Comparison of ENCODE assay signal across 19 mouse cellular contexts in genomic region chr11:17325731-17326646, GRCm38 (mm10).
DNase-seq lines count a peak whose midpoint lies in the region; ATAC-seq and TF ChIP-seq lines count a peak whose summit lies in the region.
"Had no signal": no experiment of that assay in that cellular context is flagged by ENCODE, and none has a peak within 500 bp of the region (broad histone marks: within the 10 kb centered on the region; RNA-seq: fewer than 3 reads in every experiment).

No protein-coding gene starts in this region.

- ATAC-seq in hindbrain, embryonic 13.5 days (ENCODE audit: low FRiP score), result no peak
- peak; percentile 69 for ATAC-seq in forebrain, embryonic 16.5 days
- peak; percentile 76 for ATAC-seq in midbrain, embryonic 14.5 days (ENCODE audit: low FRiP score, low TSS enrichment)
- ATAC-seq: intestine, embryonic 16.5 days had no signal

- no peak for TF ChIP-seq POLR2A in kidney, adult 2 months (IDR thresholded peaks at IDR 0.05; ENCODE audit: low read depth, low read length)

- H3K4me1 ChIP-seq in hindbrain, embryonic 10.5 days (replicated peaks), result peaks cover 28% of the 10 kb centered on the region
- 0 out of 2 replicates have a peak, but pooled peaks cover 9% of the 10 kb centered on the region for H3K4me1 ChIP-seq in hindbrain, embryonic 13.5 days (replicated peaks)
- peaks cover 16% of the 10 kb centered on the region for H3K4me1 ChIP-seq in forebrain, embryonic 16.5 days (replicated peaks; ENCODE audit: control insufficient read depth, insufficient read depth, low read length)
- no peaks in the 10 kb centered on the region for H3K4me1 ChIP-seq in midbrain, embryonic 14.5 days (ENCODE audit: control insufficient read depth, insufficient read depth, low read length)
- no peaks in the 10 kb centered on the region for H3K4me1 ChIP-seq in kidney, adult 2 months (ENCODE audit: control insufficient read depth, insufficient read depth, low read length)
- H3K4me1 ChIP-seq: limb, embryonic 13.5 days; neural tube, embryonic 12.5 days had no signal

- no peaks in the 10 kb centered on the region for H3K9me3 ChIP-seq in hindbrain, embryonic 10.5 days
- H3K9me3 ChIP-seq in hindbrain, embryonic 13.5 days, result no peaks in the 10 kb centered on the region
- H3K9me3 ChIP-seq in forebrain, embryonic 16.5 days (ENCODE audit: control insufficient read depth, low read length), result no peaks in the 10 kb centered on the region
- H3K9me3 ChIP-seq in midbrain, embryonic 14.5 days (ENCODE audit: control insufficient read depth, low read length), result no peaks in the 10 kb centered on the region
- H3K9me3 ChIP-seq: limb, embryonic 13.5 days; neural tube, embryonic 12.5 days had no signal

- no peak overlapping the region for H3K4me3 ChIP-seq in hindbrain, embryonic 10.5 days
- H3K4me3 ChIP-seq in hindbrain, embryonic 13.5 days, result no peak overlapping the region
- H3K4me3 ChIP-seq in forebrain, embryonic 16.5 days (replicated peaks; ENCODE audit: low read length), result no peak overlapping the region
- no peak overlapping the region for H3K4me3 ChIP-seq in midbrain, embryonic 14.5 days (replicated peaks; ENCODE audit: low read depth, low read length)
- H3K4me3 ChIP-seq in kidney, adult 2 months (ENCODE audit: insufficient read depth, low read depth, low read length), result no peak overlapping the region
- H3K4me3 ChIP-seq: limb, embryonic 13.5 days; neural tube, embryonic 12.5 days had no signal

- 53% methylated on average over 10 of the region's 10 CpGs for WGBS in hindbrain, embryonic 10.5 days
- 44% methylated on average over 10 of the region's 10 CpGs for WGBS in hindbrain, embryonic 13.5 days
- 6% methylated on average over 10 of the region's 10 CpGs for WGBS in forebrain, embryonic 16.5 days
- WGBS in midbrain, embryonic 14.5 days, result 7% methylated on average over 10 of the region's 10 CpGs
- WGBS in kidney, adult 2 months, result 83% methylated on average over 10 of the region's 10 CpGs

- no peaks in the 10 kb centered on the region for H3K36me3 ChIP-seq in hindbrain, embryonic 10.5 days
- H3K36me3 ChIP-seq in hindbrain, embryonic 13.5 days, result no peaks in the 10 kb centered on the region
- H3K36me3 ChIP-seq in forebrain, embryonic 16.5 days (ENCODE audit: control insufficient read depth, insufficient read depth), result no peaks in the 10 kb centered on the region
- no peaks in the 10 kb centered on the region for H3K36me3 ChIP-seq in midbrain, embryonic 14.5 days (ENCODE audit: control insufficient read depth, insufficient read depth, low read length)
- no peaks in the 10 kb centered on the region for H3K36me3 ChIP-seq in kidney, adult 2 months (ENCODE audit: control insufficient read depth, insufficient read depth, low read length)
- H3K36me3 ChIP-seq: limb, embryonic 13.5 days; neural tube, embryonic 12.5 days had no signal

- peak; percentile 15 for DNase-seq in hindbrain, embryonic 10.5 days (ENCODE audit: low spot score)
- peak; percentile 49 for DNase-seq in embryo, embryonic 10.5 days (ENCODE audit: low spot score)
- peak; percentile 51 for DNase-seq in midbrain, embryonic 14.5 days
- no peak for DNase-seq in kidney, adult 2 months
- DNase-seq in right cerebral cortex, adult 18-20 months, result no peak
- DNase-seq in frontal cortex, postnatal 14 days (ENCODE audit: low spot score in 2 of 2), result no peak
- DNase-seq: cerebellum, postnatal 25 days; heart, adult 11 months; heart, postnatal 4 days; lung, postnatal 4 days; thymus, postnatal 14 days had no signal

- H3K27ac ChIP-seq in hindbrain, embryonic 10.5 days, result peak overlapping the region; percentile 53
- H3K27ac ChIP-seq in hindbrain, embryonic 13.5 days, result no peak overlapping the region
- no peak overlapping the region for H3K27ac ChIP-seq in forebrain, embryonic 16.5 days (ENCODE audit: low read length)
- H3K27ac ChIP-seq in midbrain, embryonic 14.5 days (replicated peaks; ENCODE audit: low read depth, low read length), result no peak overlapping the region
- no peak overlapping the region for H3K27ac ChIP-seq in kidney, adult 2 months (ENCODE audit: insufficient read depth, low read depth, low read length)
- H3K27ac ChIP-seq: kidney, postnatal 0 days; limb, embryonic 13.5 days; liver, embryonic 14.5 days; neural tube, embryonic 12.5 days had no signal

- peaks cover 13% of the 10 kb centered on the region; the same call in 1 of the 2 replicates for H3K27me3 ChIP-seq in hindbrain, embryonic 10.5 days (ENCODE audit: insufficient read depth, poor library complexity, severe bottlenecking)
- no peaks in the 10 kb centered on the region for H3K27me3 ChIP-seq in hindbrain, embryonic 13.5 days
- peaks cover 7% of the 10 kb centered on the region for H3K27me3 ChIP-seq in forebrain, embryonic 16.5 days (replicated peaks; ENCODE audit: control insufficient read depth, insufficient read depth, low read length)
- H3K27me3 ChIP-seq in midbrain, embryonic 14.5 days (ENCODE audit: control insufficient read depth, insufficient read depth, low read length), result no peaks in the 10 kb centered on the region
- H3K27me3 ChIP-seq in kidney, adult 2 months (replicated peaks; ENCODE audit: control insufficient read depth, insufficient read depth, low read length), result no peaks in the 10 kb centered on the region
- H3K27me3 ChIP-seq: CH12.LX; limb, embryonic 13.5 days; neural tube, embryonic 12.5 days had no signal

- TF ChIP-seq CTCF in kidney, adult 2 months (conservative IDR thresholded peaks at IDR 0.05; ENCODE audit: insufficient read depth, insufficient read length, low read depth, low read length), result no peak

- H3K4me2 ChIP-seq in hindbrain, embryonic 13.5 days, result no peak overlapping the region
- 0 out of 2 replicates have a peak overlapping the region, but pooled peaks have one; percentile 2 for H3K4me2 ChIP-seq in forebrain, embryonic 16.5 days (ENCODE audit: low read length)
- no peak overlapping the region for H3K4me2 ChIP-seq in midbrain, embryonic 14.5 days (ENCODE audit: low read length)
- H3K4me2 ChIP-seq: limb, embryonic 13.5 days; neural tube, embryonic 12.5 days had no signal

- no peak overlapping the region for H3K9ac ChIP-seq in hindbrain, embryonic 13.5 days
- no peak overlapping the region for H3K9ac ChIP-seq in forebrain, embryonic 16.5 days (replicated peaks; ENCODE audit: low read depth, low read length)
- H3K9ac ChIP-seq in midbrain, embryonic 14.5 days (replicated peaks; ENCODE audit: low read length), result no peak overlapping the region
- H3K9ac ChIP-seq: limb, embryonic 13.5 days; liver, embryonic 14.5 days; neural tube, embryonic 12.5 days had no signal

Comparison
In these comparisons a context has a peak if more than half of its experiments do, and no peak if none do; other contexts are left out.
1. DNase-seq: peak in hindbrain, embryonic 10.5 days (single experiment), embryo, embryonic 10.5 days (single experiment) and midbrain, embryonic 14.5 days (single experiment); none in kidney, adult 2 months (single experiment), right cerebral cortex, adult 18-20 months (single experiment) and frontal cortex, postnatal 14 days (0 of 2).